Mouse (Mus musculus) intestine, postnatal 0 days (tissue): ENCODE measurements at regions not wholly inside any gene's neighbourhood (a gene's known extent, or its start where the extent isn't known, plus 50 kb on each side); places are given as distances from the start of the nearest gene placed in this dataset.

ENCODE experiments used
- ATAC-seq: fragments of 200-750 bp; cut with Nextera tagmentation; 2 replicates; pipeline ENCODE4 v1.8.0; 2017; ENCODE audit warnings: mild to moderate bottlenecking, moderate TSS enrichment, moderate library complexity
- H3K27ac ChIP-seq: fragments of 300-500 bp; sonication (generic); 2 replicates; pipeline ENCODE4 v1.5.1; 2014; ENCODE audit warnings: mild to moderate bottlenecking, low read depth, low read length, moderate library complexity
- H3K27me3 ChIP-seq: fragments of 300-500 bp; sonication (generic); replicated peaks from 2 replicates; pipeline ENCODE4 v1.6.1; 2014; ENCODE audit warnings: low read length, mixed read lengths; ENCODE audit not compliant: control insufficient read depth, insufficient read depth
- H3K36me3 ChIP-seq: fragments of 300-500 bp; sonication (generic); 2 replicates; pipeline ENCODE4 v1.6.1; 2014; ENCODE audit warnings: mild to moderate bottlenecking, moderate library complexity; ENCODE audit not compliant: control insufficient read depth, insufficient read depth
- H3K4me1 ChIP-seq: fragments of 300-500 bp; sonication (generic); replicated peaks from 2 replicates; pipeline ENCODE4 v1.6.1; 2014; ENCODE audit warnings: antibody characterized with exemption, low read length, mixed read lengths; ENCODE audit not compliant: control insufficient read depth, insufficient read depth
- H3K4me2 ChIP-seq: fragments of 300-500 bp; sonication (generic); replicated peaks from 2 replicates; pipeline ENCODE4 v1.6.1; 2014; ENCODE audit warnings: low read depth, mild to moderate bottlenecking, moderate library complexity
- H3K4me3 ChIP-seq: fragments of 300-500 bp; sonication (generic); 2 replicates; pipeline ENCODE4 v1.5.1; 2014; ENCODE audit warnings: low read depth, low read length
- H3K9ac ChIP-seq: fragments of 300-500 bp; sonication (generic); 2 replicates; pipeline ENCODE4 v1.6.1; 2014; ENCODE audit warnings: mild to moderate bottlenecking, low read depth, low read length
- H3K9me3 ChIP-seq: fragments of 300-500 bp; sonication (generic); 2 replicates; pipeline ENCODE4 v1.6.1; 2016; ENCODE audit warnings: mixed run types; ENCODE audit not compliant: control insufficient read depth
- CTCF ChIP-seq: sonication (generic); IDR thresholded peaks from 2 replicates; pipeline ENCODE4 v1.5.1; 2016; ENCODE audit warnings: low read depth, mild to moderate bottlenecking, control low read depth, antibody characterized with exemption, moderate library complexity
- WGBS: fragments of 180-500 bp; shearing (Covaris S2); extraction: QIAGEN DNeasy Blood & Tissue Kit; methylation state at CpG from one replicate; pipeline ENCODE4 v1.1.7; 2014; 5-methylcytosine and 5-hydroxymethylcytosine counted together

DNA sequence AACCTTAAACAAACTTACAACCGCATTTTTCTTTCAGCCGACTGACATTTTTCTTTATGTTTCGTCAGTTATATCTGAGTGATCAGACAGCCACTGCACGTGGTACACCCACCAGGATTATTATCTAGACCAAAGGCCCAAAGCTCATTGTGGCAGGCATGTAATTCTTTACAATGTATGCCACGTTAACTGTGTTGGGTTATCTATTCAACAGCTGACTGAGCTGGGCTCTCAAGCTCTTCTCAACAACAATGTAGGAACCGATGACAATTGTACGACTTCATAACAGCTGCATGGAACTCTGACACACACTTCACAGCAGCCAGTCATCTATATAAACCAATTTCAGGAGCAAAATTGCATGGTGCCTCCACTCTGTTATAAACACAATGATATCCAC is 787.8 kb downstream of the Nr4a2 start:
- no peak overlapping the region for H3K27ac ChIP-seq
- H3K27me3 ChIP-seq: no peaks in the 10 kb centered on the region
- H3K9me3 ChIP-seq: no peaks in the 10 kb centered on the region
- no peaks in the 10 kb centered on the region for H3K4me1 ChIP-seq
- no peaks in the 10 kb centered on the region for H3K36me3 ChIP-seq
- no peak overlapping the region for H3K4me3 ChIP-seq
- ATAC-seq: no peak
- H3K4me2 ChIP-seq: no peak overlapping the region
- 56% methylated on average over 7 of the region's 7 CpGs for WGBS
- no peak overlapping the region for H3K9ac ChIP-seq
- TF ChIP-seq CTCF: no peak

DNA sequence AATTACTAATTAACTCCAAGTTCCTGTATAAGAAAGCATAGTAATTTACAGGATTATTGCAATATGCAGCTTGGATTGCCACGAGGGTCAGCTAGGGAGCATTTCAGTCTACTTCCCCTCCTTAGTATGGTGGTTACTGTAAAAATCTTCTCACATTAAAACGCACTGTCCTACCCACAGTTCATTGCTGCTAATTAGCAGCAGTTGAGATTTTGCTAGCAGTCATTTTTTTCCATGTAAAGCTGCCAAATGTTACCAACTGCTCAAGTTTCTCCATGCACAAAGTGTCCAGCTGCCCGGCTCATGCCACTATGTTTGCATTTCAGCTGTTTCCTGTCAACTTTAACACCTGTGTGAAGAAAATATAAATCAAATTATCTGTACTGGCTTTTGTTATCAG is 759.7 kb downstream of the Nr4a2 start:
- H3K9ac ChIP-seq: no peak overlapping the region
- H3K4me2 ChIP-seq: no peak overlapping the region
- no peaks in the 10 kb centered on the region for H3K36me3 ChIP-seq
- no peak for ATAC-seq
- 47% methylated on average over 3 of the region's 3 CpGs for whole genome bisulfite sequencing
- no peak for TF ChIP-seq CTCF
- H3K27me3 ChIP-seq: no peaks in the 10 kb centered on the region
- H3K9me3 ChIP-seq: no peaks in the 10 kb centered on the region
- H3K4me1 ChIP-seq: no peaks in the 10 kb centered on the region
- no peak overlapping the region for H3K27ac ChIP-seq
- no peak overlapping the region for H3K4me3 ChIP-seq
